Mouse (Mus musculus) liver, postnatal 0 days (tissue): ENCODE data around the gene Rbfox3. TPM values are rescaled to one million over a fixed set of nuclear protein-coding genes. Genes with fewer than 3 reads are reported as not detected.

ENCODE experiments used
- ATAC-seq: fragments of 200-750 bp; cut with Nextera tagmentation; 2 replicates; pipeline ENCODE4 v1.8.0; 2017; ENCODE audit warnings: mild to moderate bottlenecking, moderate library complexity
- DNase-seq: peaks from one replicate; pipeline ENCODE4 v3.0.0-alpha.2; 2016
- H3K27ac ChIP-seq: fragments of 300-500 bp; sonication (generic); 2 replicates; pipeline ENCODE4 v1.5.1; 2014; ENCODE audit warnings: antibody characterized with exemption, moderate library complexity, mild to moderate bottlenecking, low read depth
- H3K27me3 ChIP-seq: fragments of 300-500 bp; sonication (generic); 2 replicates; pipeline ENCODE4 v1.6.1; 2014; ENCODE audit warnings: low read length, control low read depth, mixed read lengths; ENCODE audit not compliant: insufficient read depth
- H3K36me3 ChIP-seq: fragments of 300-500 bp; sonication (generic); replicated peaks from 2 replicates; pipeline ENCODE4 v1.6.1; 2014; ENCODE audit warnings: mild to moderate bottlenecking, control low read depth, low read length, moderate library complexity, mixed read lengths; ENCODE audit not compliant: insufficient read depth
- H3K4me1 ChIP-seq: fragments of 300-500 bp; sonication (generic); 2 replicates; pipeline ENCODE4 v1.6.1; 2014; ENCODE audit warnings: antibody characterized with exemption, mild to moderate bottlenecking, control low read depth; ENCODE audit not compliant: insufficient read depth
- H3K4me2 ChIP-seq: fragments of 300-500 bp; sonication (generic); 2 replicates; pipeline ENCODE4 v1.6.1; 2014; ENCODE audit warnings: low read depth, mild to moderate bottlenecking, low read length, moderate library complexity, mixed read lengths
- H3K4me3 ChIP-seq: fragments of 300-500 bp; sonication (generic); 2 replicates; pipeline ENCODE4 v1.5.1; 2014; ENCODE audit warnings: low read depth, low read length
- H3K9ac ChIP-seq: fragments of 300-500 bp; sonication (generic); replicated peaks from 2 replicates; pipeline ENCODE4 v1.6.1; 2014; ENCODE audit warnings: mild to moderate bottlenecking, moderate library complexity
- H3K9me3 ChIP-seq: fragments of 300-500 bp; sonication (generic); 2 replicates; pipeline ENCODE4 v1.6.1; 2016; ENCODE audit warnings: mild to moderate bottlenecking, control low read depth, low read length, mixed read lengths
- CTCF ChIP-seq: sonication (generic); IDR thresholded peaks from 2 replicates; pipeline ENCODE4 v1.5.1; 2016; ENCODE audit warnings: antibody characterized with exemption, low read depth
- EP300 ChIP-seq: IDR thresholded peaks from 2 replicates; pipeline ENCODE4 v1.6.1; 2016; ENCODE audit warnings: antibody characterized with exemption, low read depth, mild to moderate bottlenecking
- WGBS: fragments of 180-500 bp; shearing (Covaris S2); extraction: QIAGEN DNeasy Blood & Tissue Kit; methylation state at CpG from one replicate; pipeline ENCODE4 v1.1.7; 2014; ENCODE audit not compliant: insufficient replicate concordance; 5-methylcytosine and 5-hydroxymethylcytosine counted together
- polyA plus RNA-seq: library from polyadenylated mRNA; unstranded; fragments of >200 nt; fragmentation: Nextera tagmentation; extraction: Ambion mirVana; gene quantifications from 2 replicates; pipeline ENCODE4 v1.2.1, GENCODE M21; 2015

Rbfox3 gene
- polyA plus RNA-seq, 1 experiment from 2014 or later, result 0.73 TPM

DNA sequence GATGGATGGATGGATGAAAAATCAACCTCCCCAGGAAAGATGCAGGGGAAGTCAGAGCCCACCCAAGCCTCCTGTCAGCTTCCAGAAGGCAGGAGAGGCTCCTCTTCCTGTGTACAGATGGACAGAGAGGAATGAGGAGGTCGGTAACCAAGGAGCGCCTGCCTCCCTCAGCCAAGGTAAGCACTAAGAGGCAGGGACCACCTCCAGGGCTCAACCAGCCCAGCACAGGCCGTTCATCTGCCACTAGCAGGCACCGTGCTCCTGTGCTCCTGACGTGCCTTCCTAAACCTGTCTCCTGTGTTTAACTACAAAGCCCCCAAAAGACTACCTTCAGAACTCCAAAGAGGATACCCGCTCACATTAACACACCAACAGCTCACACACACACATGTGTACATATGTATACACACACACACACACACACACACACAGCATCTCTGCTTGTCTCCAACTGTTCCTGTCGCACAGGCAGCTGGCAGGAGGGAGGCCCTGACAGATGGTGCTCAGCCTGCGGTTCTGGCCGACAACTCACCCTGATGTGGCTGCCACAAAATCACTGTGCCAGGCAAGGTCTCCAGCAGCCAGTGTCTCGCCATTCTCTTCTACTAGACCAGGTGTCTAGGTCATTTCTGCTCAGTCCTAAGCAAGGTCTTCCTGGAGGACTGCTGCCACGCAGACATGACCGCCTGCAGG, 151.0 kb downstream of the Rbfox3 start:
- Histone ChIP-seq H3K4me3 (no peak overlapping the region), H3K4me2 (no peak overlapping the region), H3K9ac (no peak overlapping the region), H3K4me1 (no peaks in the 10 kb centered on the region), H3K9me3 (no peaks in the 10 kb centered on the region), H3K36me3 (no peaks in the 10 kb centered on the region), H3K27me3 (no peaks in the 10 kb centered on the region), H3K27ac (no peak overlapping the region)
- ATAC-seq (no peak), DNase-seq (no peak)
- TF ChIP-seq CTCF, result no peak
- WGBS, result 79% methylated on average over 12 of the region's 12 CpGs

DNA sequence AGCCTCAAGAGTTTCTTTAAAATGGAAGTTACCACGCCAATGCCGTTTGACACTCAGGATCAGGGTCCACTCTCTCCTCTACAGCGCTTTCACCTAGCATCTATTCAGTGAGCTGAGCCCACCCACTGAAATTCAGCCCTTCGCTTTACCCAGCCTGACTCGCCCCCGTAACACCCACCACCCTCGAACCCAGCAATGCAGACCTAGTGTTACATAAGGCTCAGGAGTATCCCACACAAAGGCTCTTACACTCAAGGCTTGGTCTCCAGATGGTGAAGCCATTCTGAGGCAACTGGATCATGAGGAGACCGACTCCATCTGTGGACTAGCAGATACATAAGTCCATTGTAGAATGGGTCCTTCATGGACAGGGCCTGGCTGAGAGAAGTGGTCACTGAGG, 152.2 kb downstream of the Rbfox3 start:
- no peaks in the 10 kb centered on the region for H3K27me3 ChIP-seq
- H3K4me2 ChIP-seq, result no peak overlapping the region
- WGBS, result 78% methylated on average over 8 of the region's 8 CpGs
- no peak overlapping the region for H3K4me3 ChIP-seq
- no peak for TF ChIP-seq EP300
- no peak for TF ChIP-seq CTCF
- ATAC-seq (no peak), DNase-seq (no peak)
- no peaks in the 10 kb centered on the region for H3K9me3 ChIP-seq
- H3K4me1 ChIP-seq, result no peaks in the 10 kb centered on the region
- H3K27ac ChIP-seq, result no peak overlapping the region
- H3K36me3 ChIP-seq, result no peaks in the 10 kb centered on the region
- no peak overlapping the region for H3K9ac ChIP-seq

DNA sequence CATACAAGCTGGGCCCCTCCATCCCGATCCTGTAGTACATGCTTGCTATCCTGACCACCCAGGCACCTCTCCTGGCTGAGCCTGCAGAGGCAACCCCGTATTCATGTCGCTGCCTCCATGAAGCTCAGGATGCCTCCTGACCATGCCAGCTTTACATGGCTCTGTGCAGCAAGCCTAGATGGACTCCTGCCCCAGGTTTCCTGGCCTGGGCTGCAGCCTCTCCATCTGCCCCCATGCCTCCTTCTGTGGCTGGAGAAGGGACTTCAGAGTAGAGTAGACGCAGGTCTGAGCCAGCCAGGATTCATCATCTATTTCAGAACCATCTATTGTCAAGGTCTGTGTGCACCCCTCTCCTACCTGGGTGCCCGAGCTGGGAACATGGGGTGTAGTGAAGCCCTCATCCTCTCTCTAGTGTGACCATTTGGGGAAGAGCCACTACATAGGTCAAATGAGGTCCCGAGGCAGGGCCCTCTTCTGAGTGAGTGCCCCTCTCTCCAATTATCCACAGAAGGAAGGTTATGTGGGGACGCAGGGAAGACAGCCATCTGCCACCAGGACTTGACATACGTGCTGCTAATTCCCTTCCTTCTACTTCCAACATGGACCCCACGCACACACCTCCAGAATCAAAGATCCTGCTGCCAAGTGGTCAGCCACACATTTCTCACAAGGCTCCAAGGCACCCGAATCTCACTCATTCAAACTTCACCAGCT, 153.0 kb downstream of the Rbfox3 start:
- DNase-seq (no peak), ATAC-seq (no peak)
- Histone ChIP-seq H3K36me3 (no peaks in the 10 kb centered on the region), H3K4me3 (no peak overlapping the region), H3K9ac (no peak overlapping the region), H3K27ac (no peak overlapping the region), H3K4me2 (no peak overlapping the region), H3K9me3 (no peaks in the 10 kb centered on the region), H3K27me3 (no peaks in the 10 kb centered on the region), H3K4me1 (no peaks in the 10 kb centered on the region)
- TF ChIP-seq CTCF (no peak), EP300 (no peak)
- WGBS, result 71% methylated on average over 10 of the region's 10 CpGs

DNA sequence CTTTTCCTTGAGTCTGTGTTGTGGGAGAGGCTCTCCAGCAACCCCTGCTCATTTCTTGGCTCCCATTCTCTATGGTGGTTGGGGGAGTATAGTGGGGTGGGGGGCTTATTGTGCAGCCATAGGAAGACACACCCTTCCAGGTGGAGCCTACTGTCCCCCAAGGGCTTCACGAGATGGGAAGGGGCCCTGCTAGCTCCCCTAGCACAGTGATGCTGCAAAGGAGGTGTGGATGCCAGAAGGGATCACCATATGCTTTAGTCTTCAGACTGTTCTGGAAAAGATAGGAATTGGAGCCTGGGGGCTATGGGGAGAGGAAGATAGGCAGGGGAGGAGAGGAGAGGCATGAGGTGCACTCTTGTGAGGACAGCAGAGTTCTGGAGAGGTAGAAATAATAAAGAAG, 153.9 kb downstream of the Rbfox3 start:
- H3K27me3 ChIP-seq, result no peaks in the 10 kb centered on the region
- no peak overlapping the region for H3K4me2 ChIP-seq
- no peak overlapping the region for H3K4me3 ChIP-seq
- WGBS, result 65% methylated on average over 1 of the region's 1 CpGs
- no peak overlapping the region for H3K27ac ChIP-seq
- no peaks in the 10 kb centered on the region for H3K36me3 ChIP-seq
- no peak for TF ChIP-seq EP300
- TF ChIP-seq CTCF, result no peak
- no peak overlapping the region for H3K9ac ChIP-seq
- no peak for DNase-seq
- H3K9me3 ChIP-seq, result no peaks in the 10 kb centered on the region
- no peaks in the 10 kb centered on the region for H3K4me1 ChIP-seq
- no peak for ATAC-seq

DNA sequence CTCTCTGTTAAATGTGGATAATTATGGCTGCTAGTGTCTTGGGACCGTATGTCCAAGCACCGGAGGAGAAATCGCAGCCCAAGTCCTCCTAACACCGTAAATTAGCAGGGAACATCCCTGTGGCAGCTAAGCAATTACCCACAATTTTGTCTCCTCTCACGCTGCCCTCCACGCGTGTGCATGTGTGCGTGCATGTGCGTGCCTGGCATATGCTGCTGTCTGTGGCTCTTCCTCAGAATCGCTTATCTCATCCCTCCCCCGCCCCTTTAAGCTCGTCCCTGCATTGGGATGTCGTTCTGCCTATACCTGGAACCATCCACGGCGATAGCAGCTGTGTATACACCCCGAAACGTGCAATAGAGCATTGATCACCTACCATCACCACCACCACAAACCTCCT, 156.4 kb downstream of the Rbfox3 start:
- Histone ChIP-seq H3K36me3 (no peaks in the 10 kb centered on the region), H3K4me2 (no peak overlapping the region), H3K9me3 (no peaks in the 10 kb centered on the region), H3K4me3 (no peak overlapping the region), H3K9ac (no peak overlapping the region), H3K27me3 (no peaks in the 10 kb centered on the region), H3K27ac (no peak overlapping the region), H3K4me1 (no peaks in the 10 kb centered on the region)
- ATAC-seq, result no peak
- TF ChIP-seq CTCF (no peak), EP300 (no peak)
- no peak for DNase-seq
- WGBS, result 75% methylated on average over 17 of the region's 17 CpGs

DNA sequence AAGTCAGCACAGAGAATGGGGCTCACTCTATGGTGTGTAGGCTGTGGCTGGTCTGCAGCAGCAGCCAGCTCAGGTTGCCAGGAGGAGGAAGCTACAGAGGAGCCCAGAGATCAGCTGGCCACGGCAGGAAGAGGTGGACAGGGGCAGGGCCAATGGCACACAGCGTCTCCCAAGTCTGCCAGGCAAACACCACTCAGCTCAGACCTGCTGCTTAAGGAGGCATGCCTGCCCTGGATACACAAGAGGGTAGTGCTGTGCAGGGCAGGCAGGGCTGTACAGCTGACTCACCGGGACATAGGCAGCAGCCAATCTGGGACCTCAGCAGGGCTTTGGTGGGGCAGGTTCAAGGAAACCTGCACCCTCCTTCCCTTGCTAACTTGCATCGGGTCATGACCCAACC, 156.9 kb downstream of the Rbfox3 start:
- no peak for ATAC-seq
- Histone ChIP-seq H3K9ac (no peak overlapping the region), H3K9me3 (no peaks in the 10 kb centered on the region), H3K4me1 (no peaks in the 10 kb centered on the region), H3K36me3 (no peaks in the 10 kb centered on the region), H3K27ac (no peak overlapping the region), H3K4me3 (no peak overlapping the region), H3K27me3 (no peaks in the 10 kb centered on the region), H3K4me2 (no peak overlapping the region)
- TF ChIP-seq CTCF, result no peak
- TF ChIP-seq EP300, result no peak
- DNase-seq, result no peak
- WGBS, result 36% methylated on average over 4 of the region's 4 CpGs
